Mouse (Mus musculus): ENCODE measurements around the gene Tceanc2.

DNA sequence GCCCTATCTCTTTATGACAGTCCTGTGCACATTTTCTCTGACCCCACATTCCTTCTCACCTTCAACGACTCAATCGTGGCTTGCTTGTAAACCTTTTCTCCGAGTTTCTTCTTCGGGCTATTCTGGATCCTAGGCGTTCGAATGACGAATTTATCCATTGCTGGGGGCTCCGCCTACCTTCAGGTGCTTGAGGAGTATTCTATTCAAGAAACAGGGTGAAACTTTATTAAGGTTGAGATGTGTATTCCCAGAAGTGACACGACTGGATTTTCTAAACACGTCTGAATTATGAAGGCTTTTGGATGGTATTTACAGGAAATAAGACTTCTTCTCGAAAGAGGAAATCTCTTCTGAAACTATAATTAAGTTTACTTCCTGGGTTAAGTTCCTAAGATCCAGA is 1.4 kb downstream of the Tceanc2 start:
- TF ChIP-seq CTCF (IDR thresholded peaks at IDR 0.05; ENCODE audit: low read depth, low read length) (no peak), GATA1 (IDR thresholded peaks at IDR 0.05; ENCODE audit: borderline replicate concordance, low read length) (no peak), TAL1 (conservative IDR thresholded peaks at IDR 0.05; ENCODE audit: low read depth, low read length) (no peak)

Data from G1E (cell line).